Mouse (Mus musculus): ENCODE results near the gene Morn3.

The Morn3 gene

GRCm38 (mm10) chr5:122990411-122991160 lies 56.2 kb downstream of the Morn3 start:
- peak; percentile 53 for DNase-seq (ENCODE audit: low spot score)

DNA sequence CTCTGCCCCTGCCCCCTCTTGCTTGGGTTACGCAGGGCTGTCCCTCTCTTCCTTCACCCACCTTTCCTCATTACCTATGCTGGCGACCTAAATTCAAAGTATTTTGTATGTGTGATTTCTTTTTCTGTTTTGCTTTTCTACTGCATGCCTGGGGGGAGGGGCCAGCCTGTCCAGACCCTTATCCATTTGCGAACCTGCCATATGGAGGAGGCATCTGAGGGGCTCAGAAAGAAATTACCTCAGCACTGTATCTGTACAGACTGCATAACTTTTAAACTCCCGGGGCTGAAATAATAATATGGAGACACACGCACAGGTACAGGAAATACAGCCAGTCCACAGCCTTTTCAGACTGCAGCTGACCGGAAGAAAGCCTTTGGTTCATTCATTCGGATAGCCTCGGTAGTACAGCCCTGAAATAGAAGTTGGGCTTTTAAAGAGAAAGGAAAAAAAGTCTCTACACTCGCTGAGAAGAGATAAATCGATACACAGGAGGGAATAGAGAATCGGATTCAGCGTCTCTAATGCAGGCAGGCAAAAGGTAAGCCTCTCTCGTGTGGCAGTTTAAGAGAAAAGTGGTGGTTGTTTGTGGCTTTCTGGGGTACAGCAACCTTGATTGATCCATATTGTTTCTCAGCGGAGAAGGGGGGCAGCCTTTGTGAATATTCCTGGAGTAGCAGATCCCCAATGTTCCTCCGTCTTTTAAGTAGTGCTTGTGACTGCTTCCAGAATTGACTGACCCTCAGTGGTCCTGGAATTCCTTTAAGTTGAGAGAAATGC lies 57.1 kb downstream of the Morn3 start, which contains the start of gene Kdm2b:
Kdm2b (minus strand) TSS at position 273 of the 780 bp plus-strand sequence.
- DNase-seq (ENCODE audit: low spot score), result no peak

- DNase-seq (ENCODE audit: low spot score), result peak; percentile 32
These were observed 57.8 kb downstream of the Morn3 start for GRCm38 (mm10) chr5:122989001-122989525.

GRCm38 (mm10) chr5:122988021-122988751 lies 58.6 kb downstream of the Morn3 start:
- no peak for DNase-seq (ENCODE audit: low spot score)

DNA sequence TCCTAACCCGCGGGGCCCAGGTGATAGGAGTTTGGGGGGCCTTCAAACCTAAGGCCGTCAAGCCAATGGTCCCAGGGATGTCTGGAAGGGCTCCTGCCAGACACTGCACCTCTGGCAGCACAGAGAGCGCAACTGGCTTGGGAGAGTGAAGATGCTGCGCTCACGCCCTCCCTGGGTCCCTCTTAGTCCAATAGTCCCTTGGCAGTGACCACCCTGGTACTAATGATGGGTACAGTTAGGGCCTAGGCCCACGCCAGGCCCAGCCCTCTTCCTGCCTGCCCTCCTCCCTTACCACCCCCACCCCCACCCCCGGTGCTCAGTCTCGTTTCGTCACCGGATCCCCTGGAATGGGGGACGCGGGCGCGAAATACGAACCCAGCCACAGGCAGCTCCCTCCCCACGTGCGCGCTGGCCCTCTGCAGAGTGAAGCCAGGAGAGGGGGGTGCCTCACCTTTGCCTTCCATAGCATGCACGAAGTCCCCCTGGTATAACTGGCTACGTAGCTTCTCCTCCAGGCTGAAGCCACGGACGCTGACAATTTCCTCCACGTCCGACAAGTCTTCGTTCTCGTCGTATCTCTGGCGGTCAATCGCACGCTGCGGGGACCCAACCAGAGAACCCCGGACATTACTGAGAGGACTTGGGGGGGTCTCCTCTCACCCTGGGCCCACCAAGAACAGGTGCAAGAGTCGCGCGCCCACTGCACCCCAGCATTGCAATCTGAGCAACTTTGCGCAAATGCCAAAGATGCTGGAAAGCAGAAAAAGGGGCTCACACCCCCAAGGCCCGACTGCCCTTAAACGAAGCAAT lies 59.4 kb downstream of the Morn3 start:
- no peak for DNase-seq (ENCODE audit: low spot score)

DNA sequence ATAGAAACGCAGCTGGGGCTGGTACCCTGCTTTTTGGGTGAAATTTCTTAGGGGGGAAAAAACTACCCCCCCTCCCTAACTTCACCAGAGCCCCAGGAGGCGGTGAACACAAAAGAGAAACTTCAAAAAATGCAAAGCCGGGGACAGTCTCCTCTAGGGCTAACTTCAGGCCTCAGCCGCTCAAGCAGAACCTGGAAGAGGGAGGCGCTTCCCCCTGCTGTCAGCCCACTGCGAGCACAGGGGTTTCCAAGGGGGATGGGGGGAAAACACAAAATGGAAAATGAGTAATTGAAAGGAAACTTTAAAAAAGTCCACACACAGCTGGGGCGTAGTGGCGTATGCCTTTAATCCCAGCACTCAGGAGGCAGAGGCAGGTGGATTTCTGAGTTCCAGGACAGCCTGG lies 60.7 kb downstream of the Morn3 start:
- no peak for DNase-seq (ENCODE audit: low spot score)
